Mouse (Mus musculus) testis, adult 2 months (tissue): ENCODE results near the gene Kri1.

Source experiments
- CTCF ChIP-seq: fragments of 200-500 bp; IDR thresholded peaks from 2 replicates; pipeline ENCODE4 v1.5.1; 2012; ENCODE audit warnings: low read depth, mild to moderate bottlenecking, inconsistent platforms, low read length, moderate library complexity; ENCODE audit not compliant: control insufficient read depth, insufficient read depth, insufficient replicate concordance
- POLR2A ChIP-seq: fragments of 200-500 bp; IDR thresholded peaks from 2 replicates; pipeline ENCODE4 v1.6.1; 2012; ENCODE audit warnings: low read depth, mild to moderate bottlenecking, inconsistent platforms, low read length, moderate library complexity; ENCODE audit not compliant: control insufficient read depth

DNA sequence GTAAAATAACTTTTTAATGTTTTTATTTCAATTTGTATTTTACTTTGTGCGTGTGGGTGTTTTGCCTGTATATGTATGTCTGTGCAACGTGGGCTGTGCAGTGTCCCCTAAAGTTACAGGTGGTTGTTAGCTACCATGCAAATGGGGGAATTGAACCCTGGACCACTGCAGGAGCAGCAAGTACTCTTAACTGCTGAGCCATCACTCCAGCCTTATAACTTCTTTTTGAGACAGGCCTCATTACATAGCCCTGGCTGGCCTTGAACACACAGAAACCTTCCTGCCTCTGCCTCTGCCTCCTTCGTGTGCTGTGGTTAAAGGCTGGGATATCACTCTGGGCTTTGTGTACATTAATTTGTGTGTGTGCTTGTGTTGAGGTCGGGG lies 48.3 kb downstream of the Kri1 start:
- TF ChIP-seq CTCF (no peak), POLR2A (no peak)
